In genomic region chr9:73019841-73020240, GRCm38 (mm10) we compare ENCODE assay signal across 19 mouse cellular contexts. TPM values are rescaled to one million over a fixed set of nuclear protein-coding genes. Genes with fewer than 3 reads are reported as not detected.
DNase-seq lines count a peak whose midpoint lies in the region; ATAC-seq and TF ChIP-seq lines count a peak whose summit lies in the region.
"Had no signal": no experiment of that assay in that cellular context is flagged by ENCODE, and none has a peak within 500 bp of the region (broad histone marks: within the 10 kb centered on the region; RNA-seq: fewer than 3 reads in every experiment).

No protein-coding gene starts in this region.

- no peaks in the 10 kb centered on the region for H3K27me3 ChIP-seq in hindbrain, postnatal 0 days (ENCODE audit: insufficient read depth, low read length)
- H3K27me3 ChIP-seq in hindbrain, embryonic 10.5 days (ENCODE audit: insufficient read depth, poor library complexity, severe bottlenecking): no peaks in the 10 kb centered on the region
- H3K27me3 ChIP-seq: embryonic facial prominence, embryonic 13.5 days; heart, embryonic 12.5 days; hindbrain, embryonic 15.5 days; limb, embryonic 13.5 days; neural tube, embryonic 12.5 days had no signal

- 83% methylated on average over 10 of the region's 10 CpGs for WGBS in hindbrain, postnatal 0 days
- 93% methylated on average over 10 of the region's 10 CpGs for WGBS in hindbrain, embryonic 10.5 days

- no peak overlapping the region for H3K27ac ChIP-seq in hindbrain, postnatal 0 days
- H3K27ac ChIP-seq in hindbrain, embryonic 10.5 days: no peak overlapping the region
- H3K27ac ChIP-seq: embryonic facial prominence, embryonic 13.5 days; hindbrain, embryonic 15.5 days; kidney, postnatal 0 days; limb, embryonic 13.5 days; neural tube, embryonic 12.5 days; stomach, postnatal 0 days had no signal

- ATAC-seq in hindbrain, postnatal 0 days: no peak
- ATAC-seq: CD4-positive, CD25-positive, alpha-beta regulatory T cell, adult 4 months had no signal

- no peak overlapping the region for H3K4me2 ChIP-seq in hindbrain, postnatal 0 days (ENCODE audit: low read depth, low read length)
- H3K4me2 ChIP-seq: embryonic facial prominence, embryonic 13.5 days; heart, embryonic 12.5 days; hindbrain, embryonic 15.5 days; limb, embryonic 13.5 days; neural tube, embryonic 12.5 days had no signal

- no peaks in the 10 kb centered on the region for H3K4me1 ChIP-seq in hindbrain, postnatal 0 days (ENCODE audit: insufficient read depth, low read length)
- no peaks in the 10 kb centered on the region for H3K4me1 ChIP-seq in hindbrain, embryonic 10.5 days (replicated peaks)
- H3K4me1 ChIP-seq: embryonic facial prominence, embryonic 13.5 days; heart, embryonic 12.5 days; hindbrain, embryonic 15.5 days; limb, embryonic 13.5 days; neural tube, embryonic 12.5 days had no signal

- H3K4me3 ChIP-seq in hindbrain, postnatal 0 days (ENCODE audit: low read length): no peak overlapping the region
- H3K4me3 ChIP-seq in hindbrain, embryonic 10.5 days: no peak overlapping the region
- H3K4me3 ChIP-seq: embryonic facial prominence, embryonic 13.5 days; heart, embryonic 12.5 days; hindbrain, embryonic 15.5 days; limb, embryonic 13.5 days; neural tube, embryonic 12.5 days had no signal

- no peaks in the 10 kb centered on the region for H3K9me3 ChIP-seq in hindbrain, postnatal 0 days (ENCODE audit: low read length)
- no peaks in the 10 kb centered on the region for H3K9me3 ChIP-seq in hindbrain, embryonic 10.5 days
- H3K9me3 ChIP-seq: embryonic facial prominence, embryonic 13.5 days; G1E; heart, embryonic 12.5 days; hindbrain, embryonic 15.5 days; limb, embryonic 13.5 days; neural tube, embryonic 12.5 days had no signal

- peak; percentile 9 for DNase-seq in hindbrain, postnatal 0 days (ENCODE audit: low spot score)
- no peak for DNase-seq in hindbrain, embryonic 10.5 days (ENCODE audit: low spot score)
- peak; percentile 71 for DNase-seq in cerebellum, adult 9-10 months
- peak; percentile 59 to 63 for DNase-seq in cerebellum, postnatal 36 days
- DNase-seq in lung, postnatal 4 days: peak; percentile 23 to 61
- DNase-seq in spleen, postnatal 14 days (ENCODE audit: low spot score in 2 of 2): no peak
- no peak for DNase-seq in heart, adult 18-20 months
- DNase-seq: gastrocnemius, postnatal 25 days; kidney, adult 11 months; layer of hippocampus, adult 9-11 months had no signal

- H3K36me3 ChIP-seq in hindbrain, postnatal 0 days (ENCODE audit: insufficient read depth, low read length): peaks cover 49% of the 10 kb centered on the region
- H3K36me3 ChIP-seq in hindbrain, embryonic 10.5 days: peaks cover 76% of the 10 kb centered on the region

- no peak for TF ChIP-seq CTCF in hindbrain, postnatal 0 days (IDR thresholded peaks at IDR 0.05; ENCODE audit: low read depth)

- no peak overlapping the region for H3K9ac ChIP-seq in hindbrain, postnatal 0 days (replicated peaks; ENCODE audit: low read length)
- H3K9ac ChIP-seq: embryonic facial prominence, embryonic 13.5 days; heart, embryonic 12.5 days; hindbrain, embryonic 15.5 days; limb, embryonic 13.5 days; neural tube, embryonic 12.5 days had no signal

RNA-seq across cellular contexts. Expression of gene Pigb, which starts 20.3 kb away (rescaled TPM):
- 16.4 and 20.1 TPM in 2 replicates for total RNA-seq in hindbrain, postnatal 0 days (2014; rRNA removed)
- polyA plus RNA-seq in hindbrain, postnatal 0 days (2015; fragmentation: Nextera tagmentation; extraction: Ambion mirVana): 8.9 and 9.0 TPM in 2 replicates
- 15.0 and 15.8 TPM in 2 replicates for polyA plus RNA-seq in hindbrain, embryonic 10.5 days (2016; fragmentation: Nextera tagmentation; extraction: Ambion mirVana)
- total RNA-seq in heart, adult 18-20 months (2021): 1 to 10 TPM; 1.8 to 2.5 TPM

RNA-seq across cellular contexts. Expression of gene Rab27a, which starts 24.8 kb away (rescaled TPM):
- 3.6 and 5.3 TPM in 2 replicates for total RNA-seq in hindbrain, postnatal 0 days (2014; rRNA removed)
- 3.8 TPM in 2 replicates for polyA plus RNA-seq in hindbrain, postnatal 0 days (2015; fragmentation: Nextera tagmentation; extraction: Ambion mirVana)
- 1.5 and 2.1 TPM in 2 replicates for polyA plus RNA-seq in hindbrain, embryonic 10.5 days (2016; fragmentation: Nextera tagmentation; extraction: Ambion mirVana)
- 1 to 10 TPM; 5.1 to 6.9 TPM for total RNA-seq in heart, adult 18-20 months (2021)

RNA-seq across cellular contexts. Expression of gene Ccpg1, which starts 34.6 kb away (rescaled TPM):
- 15.0 and 23.4 TPM in 2 replicates for total RNA-seq in hindbrain, postnatal 0 days (2014; rRNA removed)
- 42.7 and 45.3 TPM in 2 replicates for polyA plus RNA-seq in hindbrain, postnatal 0 days (2015; fragmentation: Nextera tagmentation; extraction: Ambion mirVana)
- 20.3 and 21.9 TPM in 2 replicates for polyA plus RNA-seq in hindbrain, embryonic 10.5 days (2016; fragmentation: Nextera tagmentation; extraction: Ambion mirVana)
- total RNA-seq in heart, adult 18-20 months (2021): 10 to 100 TPM; 84.9 to 95.1 TPM

RNA-seq across cellular contexts. Expression of gene Ccpg1os, which starts 34.7 kb away (rescaled TPM):
- total RNA-seq in hindbrain, postnatal 0 days (2014; rRNA removed): 10.7 and 14.1 TPM in 2 replicates
- 21.2 and 21.3 TPM in 2 replicates for polyA plus RNA-seq in hindbrain, postnatal 0 days (2015; fragmentation: Nextera tagmentation; extraction: Ambion mirVana)
- polyA plus RNA-seq in hindbrain, embryonic 10.5 days (2016; fragmentation: Nextera tagmentation; extraction: Ambion mirVana): 21.8 and 27.6 TPM in 2 replicates
- 1 to 10 TPM; 5.8 to 6.7 TPM for total RNA-seq in heart, adult 18-20 months (2021)

Comparison
In these comparisons a context has a peak if more than half of its experiments do, and no peak if none do; other contexts are left out.
1. DNase-seq: peak in hindbrain, postnatal 0 days (single experiment), cerebellum, adult 9-10 months (single experiment), cerebellum, postnatal 36 days (2 of 2) and lung, postnatal 4 days (2 of 2); none in hindbrain, embryonic 10.5 days (single experiment), spleen, postnatal 14 days (0 of 2) and heart, adult 18-20 months (0 of 2).